Mouse (Mus musculus) stomach, postnatal 0 days (tissue): ENCODE results near the gene Map3k3.

ENCODE experiments used
- CTCF ChIP-seq: IDR thresholded peaks from 2 replicates; pipeline ENCODE4 v1.5.1; 2016; ENCODE audit warnings: antibody characterized with exemption, low read depth, mild to moderate bottlenecking, moderate library complexity
- EP300 ChIP-seq: optimal IDR thresholded peaks from 2 replicates; pipeline ENCODE3; 2016; ENCODE audit warnings: antibody characterized with exemption

DNA sequence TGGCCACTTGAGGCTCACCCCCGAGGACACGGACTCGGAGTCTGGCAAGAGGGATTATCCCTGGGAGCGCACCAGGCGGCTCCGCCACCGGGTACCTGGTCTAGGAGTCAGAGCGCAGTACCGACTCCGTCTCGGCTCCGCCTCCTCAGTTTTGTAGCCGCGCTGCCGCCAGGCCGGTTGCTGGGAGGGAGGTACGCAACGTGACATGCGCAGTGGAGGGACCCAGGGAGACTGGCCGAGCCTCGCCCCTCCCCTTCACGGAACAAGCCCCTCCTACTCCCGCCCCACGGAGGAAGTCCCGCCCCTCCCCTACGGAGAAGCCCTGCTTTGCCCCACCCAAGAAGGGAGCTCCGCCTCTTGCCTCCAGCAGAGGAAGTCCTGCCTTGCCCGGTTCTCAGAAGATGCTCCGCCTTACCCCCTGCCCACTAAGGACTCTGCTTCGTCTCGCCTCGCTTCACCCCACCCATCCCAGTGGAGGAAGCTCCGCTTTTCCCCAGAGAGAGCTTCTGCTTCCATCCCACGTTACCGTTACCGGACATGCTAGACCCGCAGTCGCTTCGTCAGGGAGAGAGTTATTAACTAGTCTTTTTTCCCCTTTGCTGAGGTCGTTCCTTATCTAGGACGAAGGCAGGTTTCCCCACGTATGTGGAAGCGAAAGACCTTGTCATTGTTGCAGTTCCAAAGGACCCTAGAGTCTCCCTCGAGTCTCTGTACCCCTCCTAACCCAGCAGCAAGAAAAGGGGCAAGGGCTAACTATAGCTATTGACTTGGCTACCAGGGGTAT lies 109.2 kb downstream of the Map3k3 start:
- TF ChIP-seq CTCF (no peak; the same call in 1 of the 2 replicates), EP300 (no peak)
